Comparison of ENCODE assay signal across 1 mouse cellular context in genomic region chr7:19309278-19309883, GRCm38 (mm10).
TF ChIP-seq lines count a peak whose summit lies in the region.

No protein-coding gene starts in this region.

TF ChIP-seq in MEL, 35 proteins besides CTCF, POLR2A, EP300 and RAD21:
- TF ChIP-seq ZNF384 (IDR thresholded peaks at IDR 0.05; ENCODE audit: low read depth, low read length), result no peak
- no peak for TF ChIP-seq NELFE (IDR thresholded peaks at IDR 0.05; ENCODE audit: low read depth, low read length)
- TF ChIP-seq NRF1 (IDR thresholded peaks at IDR 0.05; ENCODE audit: insufficient read depth, low read depth, low read length, poor library complexity, severe bottlenecking), result no peak
- TF ChIP-seq USF2 (IDR thresholded peaks at IDR 0.05; ENCODE audit: borderline replicate concordance in 1 of 2, insufficient read depth in 1 of 2, low read depth in 1 of 2, low read length in 2 of 2), result no peak
- no peak for TF ChIP-seq MAFK (IDR thresholded peaks at IDR 0.05; ENCODE audit: borderline replicate concordance, low read depth, low read length)
- no peak for TF ChIP-seq POLR2AphosphoS5 (IDR thresholded peaks at IDR 0.05; ENCODE audit: borderline replicate concordance, low read depth, low read length)
- TF ChIP-seq MEF2A (IDR thresholded peaks at IDR 0.05; ENCODE audit: extremely low read depth, insufficient replicate concordance, low read depth, low read length, poor library complexity, severe bottlenecking), result no peak
- TF ChIP-seq ETS1 (IDR thresholded peaks at IDR 0.05; ENCODE audit: low read depth, low read length), result no peak
- no peak for TF ChIP-seq MAZ (IDR thresholded peaks at IDR 0.05; ENCODE audit: low read depth, low read length)
- no peak for TF ChIP-seq TBP (IDR thresholded peaks at IDR 0.05; ENCODE audit: low read depth, low read length)
- TF ChIP-seq USF1 (IDR thresholded peaks at IDR 0.05; ENCODE audit: low read depth, low read length), result no peak
- TF ChIP-seq CHD2 (IDR thresholded peaks at IDR 0.05; ENCODE audit: low read length), result no peak
- TF ChIP-seq RCOR1 (IDR thresholded peaks at IDR 0.05; ENCODE audit: low read depth, low read length), result no peak
- no peak for TF ChIP-seq BHLHE40 (IDR thresholded peaks at IDR 0.05; ENCODE audit: borderline replicate concordance, low read depth, low read length)
- TF ChIP-seq MYC (IDR thresholded peaks at IDR 0.05; ENCODE audit: low read depth, low read length), result no peak
- TF ChIP-seq CHD1 (IDR thresholded peaks at IDR 0.05; ENCODE audit: low read depth, low read length), result no peak
- no peak for TF ChIP-seq TCF12 (IDR thresholded peaks at IDR 0.05; ENCODE audit: low read depth, low read length)
- no peak for TF ChIP-seq ZC3H11A (IDR thresholded peaks at IDR 0.05; ENCODE audit: low read depth, low read length)
- no peak for TF ChIP-seq TAL1 (IDR thresholded peaks at IDR 0.05; ENCODE audit: low read length)
- no peak for TF ChIP-seq SMC3 (IDR thresholded peaks at IDR 0.05; ENCODE audit: low read depth, low read length)
